Mouse (Mus musculus) spleen, adult 2 months (tissue): ENCODE measurements around the gene Rpn1. TPM values are rescaled to one million over a fixed set of nuclear protein-coding genes. Genes with fewer than 3 reads are reported as not detected.

ENCODE experiments used
- DNase-seq, 2 experiments: peaks; one replicate each; pipeline versions ENCODE4 v3.0.0 to v3.0.0-alpha.2; 2012 to 2021; ENCODE audit warnings: low spot score in 2 of 2, low read depth in 1 of 2
- H3K27ac ChIP-seq: fragments of 200-500 bp; 2 replicates; pipeline ENCODE4 v1.5.1; 2012; ENCODE audit warnings: low read length, inconsistent platforms; ENCODE audit not compliant: insufficient read depth
- H3K27me3 ChIP-seq: fragments of 200-500 bp; 2 replicates; pipeline ENCODE4 v1.6.1; 2012; ENCODE audit warnings: mild to moderate bottlenecking, moderate library complexity, low read length, inconsistent platforms; ENCODE audit not compliant: control insufficient read depth, insufficient read depth
- H3K36me3 ChIP-seq: fragments of 200-500 bp; 2 replicates; pipeline ENCODE4 v1.6.1; 2012; ENCODE audit warnings: mild to moderate bottlenecking, low read length, inconsistent platforms; ENCODE audit not compliant: control insufficient read depth, insufficient read depth
- H3K4me1 ChIP-seq: fragments of 200-500 bp; 2 replicates; pipeline ENCODE4 v1.6.1; 2011; ENCODE audit warnings: inconsistent platforms; ENCODE audit not compliant: control insufficient read depth, insufficient read depth, insufficient read length
- H3K4me3 ChIP-seq: fragments of 200-500 bp; 2 replicates; pipeline ENCODE4 v1.5.1; 2011; ENCODE audit warnings: mild to moderate bottlenecking, inconsistent platforms; ENCODE audit not compliant: insufficient read depth, insufficient read length; ENCODE audit errors: extremely low read depth
- CTCF ChIP-seq: fragments of 200-500 bp; IDR thresholded peaks from 2 replicates; pipeline ENCODE4 v1.5.1; 2011; ENCODE audit warnings: mild to moderate bottlenecking, inconsistent platforms; ENCODE audit not compliant: insufficient read depth, insufficient read length, insufficient replicate concordance; ENCODE audit errors: extremely low read depth
- POLR2A ChIP-seq: fragments of 200-500 bp; IDR thresholded peaks from 2 replicates; pipeline ENCODE4 v1.6.1; 2011; ENCODE audit warnings: low read depth, low read length, inconsistent platforms
- WGBS: fragments of 180-500 bp; shearing (Covaris S2); methylation state at CpG from one replicate; pipeline ENCODE4 v1.1.7; 2018; 5-methylcytosine and 5-hydroxymethylcytosine counted together
- polyA plus RNA-seq: library from polyadenylated mRNA; depleted of rRNA; stranded (reverse); fragments of >200 nt; gene quantifications from 2 replicates; pipeline ENCODE4 v1.2.3, GENCODE M21; 2012; rRNA removed

Gene Rpn1
- 85.9 and 94.1 TPM in 2 replicates for polyA plus RNA-seq

DNA sequence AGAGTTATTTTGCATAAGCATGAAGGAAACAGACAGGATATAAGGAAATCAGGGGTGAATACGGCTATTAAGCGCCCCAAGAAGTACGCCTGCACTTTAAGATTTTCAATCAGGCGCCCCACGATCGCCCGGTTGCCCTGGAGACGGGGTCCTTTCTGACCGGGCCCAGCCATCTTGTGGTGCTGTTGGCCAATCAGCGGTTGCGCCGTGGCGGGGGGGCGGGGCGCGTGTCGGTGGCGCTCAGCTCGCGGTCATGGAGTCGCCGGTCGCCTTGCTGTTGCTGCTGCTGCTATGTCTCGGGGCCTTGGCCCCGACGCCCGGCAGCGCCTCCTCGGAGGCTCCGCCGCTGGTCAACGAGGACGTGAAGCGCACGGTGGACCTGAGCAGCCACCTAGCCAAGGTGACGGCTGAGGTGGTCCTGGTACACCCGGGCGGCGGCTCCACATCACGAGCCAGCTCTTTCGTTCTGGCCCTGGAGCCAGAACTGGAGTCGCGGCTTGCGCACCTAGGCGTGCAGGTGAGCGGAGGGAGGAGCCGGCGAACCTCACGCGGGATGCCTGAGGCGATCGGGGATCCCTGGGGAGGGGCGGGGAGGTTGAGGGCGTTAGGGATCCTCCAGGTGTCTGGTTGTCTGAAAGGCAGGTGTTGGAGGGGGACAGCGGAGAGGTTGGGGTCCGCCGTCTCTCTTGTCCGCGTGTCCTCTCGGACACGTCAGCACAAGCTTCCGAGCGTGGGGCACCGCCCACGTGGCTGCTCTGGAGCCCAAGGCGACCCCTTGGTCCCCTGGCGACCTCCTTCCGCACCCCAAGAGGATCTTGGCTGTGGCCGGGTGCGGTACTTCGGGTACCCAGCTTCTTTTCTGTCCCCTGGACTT, at the start of gene Rpn1:
Gene Rpn1, plus strand, starts transcription at position 205 of the 874 bp plus-strand sequence.
- under 1% methylated on average over 71 of the region's 71 CpGs for whole genome bisulfite sequencing
- TF ChIP-seq CTCF (no peak), POLR2A (peak; percentile 49)
- DNase-seq: peak; percentile 87 to 99
- Histone ChIP-seq H3K27ac (peak within 1 kb of the TSS; percentile 60), H3K36me3 (no peaks in the 10 kb centered on the region; the same call in 1 of the 2 replicates), H3K4me1 (peaks cover 2% of the 10 kb centered on the region), H3K4me3 (peak within 1 kb of the TSS; percentile 91), H3K27me3 (no peaks in the 10 kb centered on the region)

DNA sequence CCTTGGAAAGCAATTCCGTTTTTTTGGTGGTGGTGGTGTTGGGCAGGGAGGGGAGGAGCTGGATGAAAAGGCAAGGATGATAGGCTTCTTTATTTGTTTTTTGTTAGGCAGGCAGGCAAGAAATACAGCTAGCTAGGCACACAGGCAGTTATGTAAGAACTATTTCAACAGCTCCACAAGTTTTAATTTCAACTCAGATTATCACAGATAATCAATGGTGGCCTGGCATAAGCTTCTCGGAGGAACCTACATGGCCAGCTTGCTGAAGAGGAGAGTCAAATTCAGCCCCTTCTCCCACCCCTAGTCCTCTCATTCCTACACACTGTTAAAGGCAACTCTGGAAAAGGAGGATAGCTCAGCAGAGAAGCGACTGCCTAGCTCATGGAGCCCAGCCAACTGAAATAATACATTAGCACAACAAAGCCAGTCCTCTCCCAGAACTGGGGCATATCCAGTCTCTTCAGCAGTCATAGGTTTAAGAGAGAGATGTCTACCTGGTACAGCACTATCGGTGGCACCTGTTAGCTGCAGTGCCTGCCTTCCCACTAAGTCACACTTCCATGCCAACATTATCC, 46.7 kb upstream of the Rpn1 start:
- Histone ChIP-seq H3K27me3 (no peaks in the 10 kb centered on the region), H3K4me3 (no peak overlapping the region), H3K4me1 (peaks cover 4% of the 10 kb centered on the region; the same call in 1 of the 2 replicates), H3K27ac (no peak overlapping the region), H3K36me3 (peaks cover 2% of the 10 kb centered on the region; the same call in 1 of the 2 replicates)
- no peak for DNase-seq
- WGBS: 89% methylated on average over 4 of the region's 4 CpGs
- TF ChIP-seq POLR2A (no peak), CTCF (no peak)

DNA sequence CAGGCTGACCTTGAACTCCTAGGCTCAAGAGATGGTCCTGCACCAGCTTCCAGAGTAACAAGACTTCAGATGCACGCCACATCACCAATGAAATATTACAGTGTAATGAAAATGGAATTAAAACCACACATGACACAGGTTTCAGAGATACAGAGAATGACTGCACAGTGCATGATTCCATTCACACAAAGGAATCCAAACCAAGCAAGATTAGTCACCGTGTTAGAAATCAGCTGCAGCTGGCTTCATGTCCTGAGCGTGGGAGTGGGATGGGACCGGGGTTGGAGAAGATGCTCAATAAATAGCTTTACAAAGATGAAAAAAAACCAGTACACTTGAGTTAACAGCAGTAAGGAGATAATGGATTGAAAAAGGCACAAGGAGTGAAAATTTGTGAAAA, 44.9 kb upstream of the Rpn1 start:
- no peaks in the 10 kb centered on the region for H3K27me3 ChIP-seq
- H3K4me3 ChIP-seq: no peak overlapping the region
- peaks cover 9% of the 10 kb centered on the region; the same call in 1 of the 2 replicates for H3K4me1 ChIP-seq
- TF ChIP-seq POLR2A (no peak), CTCF (no peak)
- DNase-seq: no peak
- H3K27ac ChIP-seq: no peak overlapping the region
- H3K36me3 ChIP-seq: peaks cover 2% of the 10 kb centered on the region; the same call in 1 of the 2 replicates
- 95% methylated on average over 4 of the region's 4 CpGs for WGBS

DNA sequence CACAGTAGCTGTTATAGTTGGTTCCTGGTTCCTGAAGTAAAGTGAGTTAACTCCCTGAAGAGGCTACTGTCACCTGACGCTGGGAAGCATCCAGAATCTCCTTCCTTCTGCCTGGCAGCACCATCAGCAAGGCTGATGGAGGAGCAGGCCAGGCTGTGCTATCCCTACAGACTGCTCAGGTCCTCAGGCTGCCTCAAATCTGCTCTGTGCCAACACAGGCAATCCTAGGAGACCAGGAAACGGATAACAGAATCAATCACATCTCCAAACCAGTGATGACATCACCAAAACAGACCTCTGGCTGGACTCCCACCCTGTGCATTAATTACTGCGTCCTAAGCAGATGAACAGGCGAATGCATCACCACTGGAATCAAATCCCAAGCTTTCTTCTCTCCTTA, 43.1 kb upstream of the Rpn1 start:
- no peak overlapping the region for H3K27ac ChIP-seq
- WGBS: 87% methylated on average over 4 of the region's 4 CpGs

DNA sequence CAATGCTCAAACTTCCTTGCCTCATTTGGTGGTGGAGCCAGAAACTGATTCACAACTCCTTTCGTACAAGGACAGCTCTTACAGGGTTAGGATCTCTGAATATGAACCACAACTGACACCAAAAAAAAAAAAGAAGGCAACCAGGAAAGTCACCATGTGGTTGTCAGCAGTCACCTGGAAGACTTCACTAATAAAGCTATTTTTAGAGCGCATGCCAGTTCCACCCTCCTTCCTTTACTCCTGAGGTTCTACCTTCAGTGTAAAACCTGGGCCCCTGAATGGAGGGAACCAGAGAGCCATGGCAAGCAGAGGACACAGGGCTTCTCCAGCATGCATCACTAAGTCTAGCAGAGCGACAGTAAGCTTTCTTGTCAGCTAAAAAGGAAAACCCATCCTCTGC, 41.9 kb upstream of the Rpn1 start:
- DNase-seq: no peak
- no peak for TF ChIP-seq CTCF
- no peak for TF ChIP-seq POLR2A
- Histone ChIP-seq H3K4me3 (no peak overlapping the region), H3K36me3 (peaks cover 2% of the 10 kb centered on the region; the same call in 1 of the 2 replicates), H3K4me1 (peaks cover 5% of the 10 kb centered on the region; the same call in 1 of the 2 replicates), H3K27ac (no peak overlapping the region), H3K27me3 (no peaks in the 10 kb centered on the region)
- WGBS: 94% methylated on average over 3 of the region's 3 CpGs

More for the DNA sequence above, 43.1 kb upstream of the Rpn1 start:
- H3K4me1 ChIP-seq: peaks cover 5% of the 10 kb centered on the region; the same call in 1 of the 2 replicates
- TF ChIP-seq POLR2A (no peak), CTCF (no peak)
- H3K4me3 ChIP-seq: no peak overlapping the region
- no peak for DNase-seq
- peaks cover 2% of the 10 kb centered on the region; the same call in 1 of the 2 replicates for H3K36me3 ChIP-seq
- no peaks in the 10 kb centered on the region for H3K27me3 ChIP-seq

DNA sequence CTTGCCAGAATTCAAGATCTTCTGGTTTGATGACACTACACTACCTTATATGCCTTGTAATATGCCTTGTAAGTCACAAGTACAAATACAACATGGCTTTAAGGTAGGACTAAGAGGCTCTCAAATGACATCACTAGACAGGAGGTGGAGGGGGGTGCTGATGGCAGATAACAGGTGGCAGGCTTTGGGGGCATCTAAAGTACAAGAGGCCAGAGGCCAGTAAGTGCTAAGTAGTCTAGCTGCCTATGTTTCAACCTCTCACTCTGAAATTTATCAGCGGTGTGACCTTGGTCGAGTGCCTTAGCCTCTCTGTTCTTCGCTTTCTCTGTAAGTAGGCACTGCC, 40.1 kb upstream of the Rpn1 start:
- 3% methylated on average over 3 of the region's 3 CpGs for WGBS
- H3K27me3 ChIP-seq: no peaks in the 10 kb centered on the region
- TF ChIP-seq POLR2A (no peak), CTCF (no peak)
- no peak for DNase-seq
- peaks cover 5% of the 10 kb centered on the region; the same call in 1 of the 2 replicates for H3K4me1 ChIP-seq
- no peak overlapping the region for H3K27ac ChIP-seq
- peak overlapping the region; percentile 80 for H3K4me3 ChIP-seq
- peaks cover 2% of the 10 kb centered on the region; the same call in 1 of the 2 replicates for H3K36me3 ChIP-seq

DNA sequence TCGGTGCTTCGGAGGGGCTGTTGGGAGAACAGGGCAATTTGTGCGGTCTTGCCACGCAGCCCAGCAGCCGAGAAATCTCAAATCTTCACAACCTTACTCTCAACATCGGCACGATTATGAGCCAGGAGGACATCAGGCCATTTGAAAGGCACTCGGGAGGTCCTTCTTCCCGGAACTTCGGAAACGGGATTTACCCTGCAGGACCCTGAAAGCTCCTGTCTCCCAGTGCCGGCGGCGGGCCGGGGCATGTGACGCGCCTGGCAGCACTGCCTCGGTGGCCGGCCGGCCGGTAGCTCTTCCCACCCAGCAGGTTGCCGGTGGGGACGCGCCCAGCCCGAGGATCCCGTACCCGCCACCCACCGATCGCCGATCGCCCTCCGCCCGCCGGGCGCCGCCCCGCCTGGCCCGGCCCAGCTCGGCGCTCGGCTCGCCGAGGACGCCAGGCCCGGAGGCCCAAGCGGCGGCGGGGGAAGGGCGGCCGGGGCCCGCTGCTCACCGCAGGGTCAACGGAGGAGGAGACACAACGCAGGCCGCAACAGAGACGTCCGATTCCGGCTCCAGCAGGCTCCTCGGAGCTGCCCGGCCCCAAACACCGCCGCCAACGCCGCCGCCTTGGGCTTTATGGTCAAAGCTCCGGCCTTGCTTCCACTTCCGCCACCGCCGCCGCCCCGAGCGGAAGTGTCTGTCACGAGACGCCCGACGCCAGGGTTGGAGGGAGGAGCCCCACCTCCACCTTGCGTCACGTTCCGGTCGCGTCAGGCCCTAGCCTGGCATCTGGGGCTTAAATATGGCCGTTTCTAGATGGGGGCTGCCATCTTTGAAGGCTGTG, 39.5 kb upstream of the Rpn1 start, which contains the start of gene Rab7:
Gene Rab7, minus strand, starts transcription at position 694 of the 829 bp plus-strand sequence.
- no peaks in the 10 kb centered on the region for H3K36me3 ChIP-seq
- no peak for TF ChIP-seq CTCF
- peak; percentile 75 for TF ChIP-seq POLR2A
- H3K27me3 ChIP-seq: no peaks in the 10 kb centered on the region
- H3K4me1 ChIP-seq: peaks cover 5% of the 10 kb centered on the region; the same call in 1 of the 2 replicates
- DNase-seq: peak; percentile 93 to 96
- peak within 1 kb of the TSS; percentile 80 for H3K4me3 ChIP-seq
- peak within 1 kb of the TSS; percentile 76 for H3K27ac ChIP-seq
- whole genome bisulfite sequencing: under 1% methylated on average over 79 of the region's 82 CpGs
